Mouse (Mus musculus) limb, embryonic 14.5 days (tissue): Measurements from ENCODE around the gene Mycbp2. TPM values are rescaled to one million over a fixed set of nuclear protein-coding genes. Genes with fewer than 3 reads are reported as not detected.

Experiments
- ATAC-seq: fragments of 200-750 bp; cut with Nextera tagmentation; 2 replicates; pipeline ENCODE4 v1.8.0; 2017; ENCODE audit warnings: low read depth, moderate number of reproducible peaks, moderate TSS enrichment; ENCODE audit not compliant: low FRiP score
- DNase-seq: peaks from one replicate; pipeline ENCODE4 v3.0.0-alpha.2; 2015; ENCODE audit warnings: low spot score
- H3K27ac ChIP-seq: fragments of 300-500 bp; sonication (generic); replicated peaks from 2 replicates; pipeline ENCODE4 v1.5.1; 2014; ENCODE audit warnings: low read depth, mild to moderate bottlenecking, low read length, moderate library complexity, mixed read lengths
- H3K27me3 ChIP-seq: fragments of 300-500 bp; sonication (generic); 2 replicates; pipeline ENCODE4 v1.6.1; 2014; ENCODE audit warnings: low read length, mixed read lengths; ENCODE audit not compliant: control insufficient read depth, insufficient read depth
- H3K36me3 ChIP-seq: fragments of 300-500 bp; sonication (generic); 2 replicates; pipeline ENCODE4 v1.6.1; 2014; ENCODE audit warnings: mild to moderate bottlenecking, low read length, moderate library complexity, mixed read lengths; ENCODE audit not compliant: control insufficient read depth, insufficient read depth
- H3K4me1 ChIP-seq: fragments of 300-500 bp; sonication (generic); 2 replicates; pipeline ENCODE4 v1.6.1; 2014; ENCODE audit warnings: antibody characterized with exemption, low read length, mixed read lengths; ENCODE audit not compliant: control insufficient read depth, insufficient read depth
- H3K4me2 ChIP-seq: fragments of 300-500 bp; sonication (generic); replicated peaks from 2 replicates; pipeline ENCODE4 v1.6.1; 2014; ENCODE audit warnings: low read depth, mild to moderate bottlenecking, low read length, moderate library complexity; ENCODE audit not compliant: severe bottlenecking
- H3K4me3 ChIP-seq: fragments of 300-500 bp; sonication (generic); replicated peaks from 2 replicates; pipeline ENCODE4 v1.5.1; 2014; ENCODE audit warnings: low read length
- H3K9ac ChIP-seq: fragments of 300-500 bp; sonication (generic); 2 replicates; pipeline ENCODE4 v1.6.1; 2014; ENCODE audit warnings: mild to moderate bottlenecking, low read depth, low read length, moderate library complexity; ENCODE audit not compliant: severe bottlenecking
- H3K9me3 ChIP-seq: fragments of 300-500 bp; sonication (generic); 2 replicates; pipeline ENCODE4 v1.6.1; 2016; ENCODE audit warnings: low read length; ENCODE audit not compliant: control insufficient read depth
- POLR2A ChIP-seq: fragments of 200-500 bp; IDR thresholded peaks from 2 replicates; pipeline ENCODE4 v1.8.0; 2012; ENCODE audit warnings: inconsistent platforms, mild to moderate bottlenecking, moderate library complexity, borderline replicate concordance; ENCODE audit not compliant: insufficient read depth, insufficient read length; ENCODE audit errors: extremely low read depth
- WGBS: fragments of 180-500 bp; shearing (Covaris S2); extraction: QIAGEN DNeasy Blood & Tissue Kit; methylation state at CpG from one replicate; pipeline ENCODE4 v1.1.7; 2014; 5-methylcytosine and 5-hydroxymethylcytosine counted together
- polyA plus RNA-seq, 2 experiments: library from polyadenylated mRNA; depleted of rRNA in 1 of 2; stranded (reverse) in 1 of 2; unstranded in 1 of 2; fragments of >200 nt; fragmentation: Nextera tagmentation in 1 of 2; extraction: Ambion mirVana in 1 of 2; gene quantifications; 2 replicates each; pipeline versions ENCODE4 v1.2.1 to v1.2.3; 2012 to 2014

Gene Mycbp2
- polyA plus RNA-seq, 2 experiments = 33.3 to 43.1 TPM

DNA sequence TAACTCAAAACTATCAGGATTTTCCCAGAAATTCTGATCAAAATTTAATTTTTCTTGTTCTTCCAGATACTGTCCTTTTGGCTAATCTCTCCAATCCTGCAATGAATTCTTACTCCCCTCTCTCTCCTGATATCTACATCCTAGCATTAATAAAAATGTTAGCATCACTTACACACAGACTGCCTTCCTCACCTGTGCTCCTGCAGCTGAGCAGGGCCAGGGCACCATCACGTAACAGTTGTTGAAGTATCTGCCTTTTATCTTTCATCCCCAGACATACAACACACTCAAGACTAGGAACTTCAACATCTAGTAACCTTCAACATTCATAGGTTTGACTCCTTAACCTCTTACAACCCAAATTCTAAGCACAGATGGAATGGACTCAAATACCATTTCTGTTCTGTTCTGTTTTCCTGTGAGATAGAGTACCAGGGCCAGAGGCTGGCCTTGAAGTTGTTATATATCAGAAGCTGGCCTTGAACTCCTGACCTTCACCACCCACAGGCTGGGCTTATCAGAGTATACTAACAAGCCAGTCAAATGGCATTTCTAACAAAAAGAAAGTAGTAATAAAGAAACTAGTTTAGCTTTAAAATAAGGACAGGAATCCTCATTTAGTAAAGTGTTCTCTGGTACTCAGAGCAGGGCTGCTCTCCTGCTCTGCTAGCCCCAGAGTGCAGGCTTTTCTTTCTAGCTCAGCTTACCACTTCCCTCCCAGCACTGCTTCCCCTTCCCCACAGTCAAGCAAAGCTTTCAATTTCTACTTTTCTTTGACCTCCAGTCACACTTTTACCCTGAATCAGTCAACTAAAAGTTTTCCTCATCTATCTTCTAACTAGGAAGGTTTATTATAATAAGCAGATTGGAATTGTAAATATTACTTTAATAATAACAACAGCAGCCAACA, 5.0 kb downstream of the Mycbp2 start:
- Histone ChIP-seq H3K4me1 (peaks cover 11% of the 10 kb centered on the region), H3K4me3 (no peak overlapping the region), H3K27ac (no peak overlapping the region), H3K9ac (no peak overlapping the region), H3K36me3 (no peaks in the 10 kb centered on the region), H3K27me3 (no peaks in the 10 kb centered on the region), H3K9me3 (no peaks in the 10 kb centered on the region), H3K4me2 (no peak overlapping the region)
- ATAC-seq (no peak), DNase-seq (no peak)
- WGBS = 87% methylated on average over 1 of the region's 1 CpGs
- TF ChIP-seq POLR2A = no peak

DNA sequence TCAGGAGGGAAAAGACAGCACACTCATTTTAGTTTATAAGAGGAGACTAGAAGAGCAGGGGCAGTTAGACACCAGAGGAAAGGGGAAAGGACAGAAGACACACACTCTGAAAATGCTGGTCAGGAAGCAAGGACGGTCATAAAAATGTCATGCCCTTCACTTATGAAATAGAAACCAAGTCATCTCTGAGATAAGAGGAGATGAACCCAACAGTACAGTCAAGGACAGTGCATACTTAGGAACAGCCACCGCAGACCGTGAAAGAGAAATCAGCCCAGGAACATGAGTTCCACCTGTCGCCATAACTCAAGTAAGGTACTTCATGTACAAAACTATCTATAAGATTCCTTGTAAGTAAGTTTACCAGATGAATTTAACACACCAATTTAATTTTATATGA, 33.7 kb downstream of the Mycbp2 start:
- no peak overlapping the region for H3K9ac ChIP-seq
- H3K4me1 ChIP-seq = no peaks in the 10 kb centered on the region
- no peak for TF ChIP-seq POLR2A
- H3K27ac ChIP-seq = no peak overlapping the region
- no peaks in the 10 kb centered on the region for H3K9me3 ChIP-seq
- no peak overlapping the region for H3K4me2 ChIP-seq
- DNase-seq (no peak), ATAC-seq (no peak)
- peaks cover 21% of the 10 kb centered on the region for H3K36me3 ChIP-seq
- H3K4me3 ChIP-seq = no peak overlapping the region
- H3K27me3 ChIP-seq = no peaks in the 10 kb centered on the region
- 98% methylated on average over 4 of the region's 4 CpGs for WGBS

DNA sequence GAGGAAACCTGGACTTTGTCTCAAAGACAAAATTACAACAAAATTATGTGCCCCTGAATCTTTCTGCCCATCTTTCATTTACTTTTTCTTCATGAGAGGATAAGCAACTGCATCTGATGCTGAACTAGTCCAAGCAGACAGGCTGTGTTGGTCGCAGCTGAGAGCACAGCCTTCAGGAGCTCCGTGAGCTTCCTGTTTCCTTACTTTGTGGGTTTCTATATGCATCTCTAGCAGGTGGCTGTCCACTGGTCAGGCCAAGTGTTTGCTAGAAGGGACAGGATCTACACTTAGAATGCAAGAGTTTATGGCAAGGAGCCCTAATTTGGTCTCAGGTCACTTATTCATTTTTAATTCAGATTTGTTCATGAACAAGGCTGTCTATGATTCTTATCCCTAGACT, 50.4 kb downstream of the Mycbp2 start:
- H3K4me1 ChIP-seq = no peaks in the 10 kb centered on the region
- DNase-seq (no peak), ATAC-seq (no peak)
- no peak for TF ChIP-seq POLR2A
- no peak overlapping the region for H3K27ac ChIP-seq
- H3K36me3 ChIP-seq = peaks cover 33% of the 10 kb centered on the region
- no peak overlapping the region for H3K4me3 ChIP-seq
- 91% methylated on average over 2 of the region's 2 CpGs for WGBS
- no peak overlapping the region for H3K9ac ChIP-seq
- H3K4me2 ChIP-seq = no peak overlapping the region
- H3K27me3 ChIP-seq = no peaks in the 10 kb centered on the region
- no peaks in the 10 kb centered on the region for H3K9me3 ChIP-seq

DNA sequence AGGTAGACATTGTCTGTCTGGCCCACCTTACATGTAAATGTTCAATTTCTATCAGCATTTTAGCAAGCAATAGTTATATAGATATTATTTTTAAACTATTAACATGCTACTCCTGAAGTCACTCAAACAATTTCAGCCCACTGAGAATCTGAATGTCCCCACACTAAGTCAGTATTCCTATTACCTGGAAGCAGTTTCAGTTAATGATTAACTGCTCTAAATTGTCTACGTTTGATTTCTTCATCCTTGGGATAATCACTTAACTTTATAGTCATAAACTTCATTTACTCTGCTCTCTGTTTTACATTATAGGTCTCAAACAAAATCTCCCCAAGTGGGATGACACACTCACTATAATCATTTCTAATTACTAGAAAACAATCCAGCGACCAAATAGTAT, 60.0 kb downstream of the Mycbp2 start:
- Histone ChIP-seq H3K4me2 (no peak overlapping the region), H3K4me3 (no peak overlapping the region), H3K4me1 (no peaks in the 10 kb centered on the region), H3K9me3 (no peaks in the 10 kb centered on the region), H3K27me3 (no peaks in the 10 kb centered on the region), H3K27ac (no peak overlapping the region), H3K9ac (no peak overlapping the region), H3K36me3 (peaks cover 27% of the 10 kb centered on the region)
- 81% methylated on average over 2 of the region's 2 CpGs for WGBS
- no peak for TF ChIP-seq POLR2A
- DNase-seq (no peak), ATAC-seq (no peak)

DNA sequence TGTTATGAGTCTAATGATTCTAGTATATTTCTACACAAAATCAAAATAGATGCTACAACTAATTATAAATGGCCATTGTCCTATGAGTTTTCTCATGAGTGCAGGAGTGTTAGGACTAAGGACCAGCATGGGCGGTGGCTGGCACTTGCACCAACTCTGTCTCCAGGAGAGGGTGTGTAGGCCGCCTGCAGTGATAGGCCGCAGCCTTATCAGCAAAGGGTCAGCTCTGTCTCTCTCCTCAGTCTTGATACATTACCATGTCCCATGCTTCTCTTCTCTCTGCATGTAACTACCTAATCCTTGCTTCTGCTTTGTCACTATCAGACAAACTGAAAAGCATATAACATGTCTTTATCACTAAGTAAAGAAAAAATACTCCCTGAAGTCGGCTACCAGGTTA, 69.9 kb downstream of the Mycbp2 start:
- Histone ChIP-seq H3K36me3 (peaks cover 14% of the 10 kb centered on the region; the same call in 1 of the 2 replicates), H3K27ac (no peak overlapping the region), H3K4me2 (no peak overlapping the region), H3K4me3 (no peak overlapping the region), H3K9ac (no peak overlapping the region), H3K4me1 (no peaks in the 10 kb centered on the region), H3K27me3 (no peaks in the 10 kb centered on the region), H3K9me3 (no peaks in the 10 kb centered on the region)
- TF ChIP-seq POLR2A = no peak
- DNase-seq = no peak
- WGBS = 91% methylated on average over 4 of the region's 4 CpGs
- no peak for ATAC-seq
